Mouse (Mus musculus): ENCODE results near the gene Tmem44. TPM values are rescaled to one million over a fixed set of nuclear protein-coding genes. Genes with fewer than 3 reads are reported as not detected.

Tmem44 gene
- 39.4 and 45.2 TPM in 2 replicates for polyA plus RNA-seq (2012; rRNA removed)
- 16.9 and 24.5 TPM in 2 replicates for polyA plus RNA-seq (2014; fragmentation: Nextera tagmentation; extraction: Ambion mirVana)

- H3K27me3 ChIP-seq (ENCODE audit: control insufficient read depth, insufficient read depth, low read length): no peaks in the 10 kb centered on the region
- H3K27ac ChIP-seq (replicated peaks; ENCODE audit: low read depth, low read length): peak within 1 kb of the TSS; percentile 50; the same call in 1 of the 2 replicates
- H3K4me2 ChIP-seq (replicated peaks; ENCODE audit: low read depth, low read length, severe bottlenecking): peak within 1 kb of the TSS; percentile 78
- peaks cover 12% of the 10 kb centered on the region for H3K9me3 ChIP-seq (ENCODE audit: control insufficient read depth, low read length)
- no peak for DNase-seq (ENCODE audit: low spot score)
- H3K9ac ChIP-seq (ENCODE audit: low read depth, low read length, severe bottlenecking): peak within 1 kb of the TSS; percentile 85
- 6% methylated on average over 14 of the region's 14 CpGs for WGBS
- H3K4me3 ChIP-seq (replicated peaks; ENCODE audit: low read length): peak within 1 kb of the TSS; percentile 64
- ATAC-seq (ENCODE audit: low FRiP score, low read depth): peak; percentile 66
- no peak for TF ChIP-seq POLR2A (IDR thresholded peaks at IDR 0.05; ENCODE audit: borderline replicate concordance, extremely low read depth, insufficient read depth, insufficient read length)
- H3K36me3 ChIP-seq (ENCODE audit: control insufficient read depth, insufficient read depth, low read length): 0 out of 2 replicates have a peak, but pooled peaks cover 9% of the 10 kb centered on the region
- H3K4me1 ChIP-seq (ENCODE audit: control insufficient read depth, insufficient read depth, low read length): peaks cover 12% of the 10 kb centered on the region; the same call in 1 of the 2 replicates
These were observed at the start of gene Tmem44 for GRCm38 (mm10) chr16:30550748-30551192. Gene Tmem44 (minus strand): TSS chr16:30550842.

- 0 out of 2 replicates have a peak, but pooled peaks have one; percentile 53 for TF ChIP-seq POLR2A (IDR thresholded peaks at IDR 0.05; ENCODE audit: borderline replicate concordance, extremely low read depth, insufficient read depth, insufficient read length)
- peak within 1 kb of the TSS; percentile 62 for H3K4me3 ChIP-seq (replicated peaks; ENCODE audit: low read length)
- peaks cover 27% of the 10 kb centered on the region for H3K4me1 ChIP-seq (ENCODE audit: control insufficient read depth, insufficient read depth, low read length)
- H3K9me3 ChIP-seq (ENCODE audit: control insufficient read depth, low read length): no peaks in the 10 kb centered on the region
- peak within 1 kb of the TSS; percentile 56; the same call in 1 of the 2 replicates for H3K27ac ChIP-seq (replicated peaks; ENCODE audit: low read depth, low read length)
- H3K4me2 ChIP-seq (replicated peaks; ENCODE audit: low read depth, low read length, severe bottlenecking): peak within 1 kb of the TSS; percentile 84
- ATAC-seq (ENCODE audit: low FRiP score, low read depth) (peak; percentile 80), DNase-seq (ENCODE audit: low spot score) (peak; percentile 85)
- H3K9ac ChIP-seq (ENCODE audit: low read depth, low read length, severe bottlenecking): peak within 1 kb of the TSS; percentile 62
- H3K36me3 ChIP-seq (ENCODE audit: control insufficient read depth, insufficient read depth, low read length): no peaks in the 10 kb centered on the region
- peaks cover 23% of the 10 kb centered on the region for H3K27me3 ChIP-seq (ENCODE audit: control insufficient read depth, insufficient read depth, low read length)
- WGBS: under 1% methylated on average over 58 of the region's 63 CpGs
These were observed 49.0 kb upstream of the Tmem44 start, which contains the start of gene Fam43a for GRCm38 (mm10) chr16:30599491-30600268. Gene Fam43a (plus strand): TSS chr16:30599723.

GRCm38 (mm10) chr16:30596959-30597681 lies 46.5 kb upstream of the Tmem44 start:
- peak; percentile 88 for DNase-seq (ENCODE audit: low spot score)
- Histone ChIP-seq H3K9me3 (ENCODE audit: control insufficient read depth, low read length) (no peaks in the 10 kb centered on the region), H3K4me3 (replicated peaks; ENCODE audit: low read length) (no peak overlapping the region), H3K36me3 (ENCODE audit: control insufficient read depth, insufficient read depth, low read length) (no peaks in the 10 kb centered on the region), H3K4me1 (ENCODE audit: control insufficient read depth, insufficient read depth, low read length) (peaks cover 8% of the 10 kb centered on the region), H3K9ac (ENCODE audit: low read depth, low read length, severe bottlenecking) (no peak overlapping the region), H3K27ac (replicated peaks; ENCODE audit: low read depth, low read length) (no peak overlapping the region), H3K27me3 (ENCODE audit: control insufficient read depth, insufficient read depth, low read length) (peaks cover 23% of the 10 kb centered on the region), H3K4me2 (replicated peaks; ENCODE audit: low read depth, low read length, severe bottlenecking) (no peak overlapping the region; the same call in 1 of the 2 replicates)
- 14% methylated on average over 16 of the region's 16 CpGs for WGBS
- no peak for TF ChIP-seq POLR2A (IDR thresholded peaks at IDR 0.05; ENCODE audit: borderline replicate concordance, extremely low read depth, insufficient read depth, insufficient read length)
- no peak for ATAC-seq (ENCODE audit: low FRiP score, low read depth)

GRCm38 (mm10) chr16:30595835-30596557 lies 45.4 kb upstream of the Tmem44 start:
- Histone ChIP-seq H3K9me3 (ENCODE audit: control insufficient read depth, low read length) (no peaks in the 10 kb centered on the region), H3K4me3 (replicated peaks; ENCODE audit: low read length) (no peak overlapping the region), H3K9ac (ENCODE audit: low read depth, low read length, severe bottlenecking) (no peak overlapping the region), H3K4me1 (ENCODE audit: control insufficient read depth, insufficient read depth, low read length) (no peaks in the 10 kb centered on the region; the same call in 1 of the 2 replicates), H3K27me3 (ENCODE audit: control insufficient read depth, insufficient read depth, low read length) (peaks cover 15% of the 10 kb centered on the region), H3K36me3 (ENCODE audit: control insufficient read depth, insufficient read depth, low read length) (no peaks in the 10 kb centered on the region), H3K4me2 (replicated peaks; ENCODE audit: low read depth, low read length, severe bottlenecking) (no peak overlapping the region), H3K27ac (replicated peaks; ENCODE audit: low read depth, low read length) (no peak overlapping the region)
- no peak for ATAC-seq (ENCODE audit: low FRiP score, low read depth)
- no peak for DNase-seq (ENCODE audit: low spot score)
- TF ChIP-seq POLR2A (IDR thresholded peaks at IDR 0.05; ENCODE audit: borderline replicate concordance, extremely low read depth, insufficient read depth, insufficient read length): no peak
- WGBS: 72% methylated on average over 14 of the region's 14 CpGs
